Mouse (Mus musculus) brain, adult 10 weeks (tissue): Measurements from ENCODE around the gene Speer1. TPM values are rescaled to one million over a fixed set of nuclear protein-coding genes. Genes with fewer than 3 reads are reported as not detected.

Experiments used
- polyA plus RNA-seq: library from polyadenylated mRNA; stranded (reverse); fragments of 350-450 nt; fragmentation: Illumina TruSeq; extraction: RNeasy Lipid Tissue Mini Kit (QIAGEN cat#74804); gene quantifications from one replicate; pipeline ENCODE4 v1.2.3, GENCODE M21; 2015; ENCODE audit warnings: low read depth, low replicate concordance

Speer1 gene
- polyA plus RNA-seq = not detected

GRCm38 (mm10) chr5:11341216-11341615 lies at the start of gene Speer1:
Gene Speer1, plus strand, starts transcription at chr5:11341516.

Other genes starting within 250 kb of the Speer1 start
- not detected for gene Gm8879, start 213.9 kb upstream of the Speer1 start, polyA plus RNA-seq
- not detected for gene Gm5861, start 158.4 kb upstream of the Speer1 start, polyA plus RNA-seq
- gene Gm8890, start 85.5 kb upstream of the Speer1 start, polyA plus RNA-seq = not detected
- not detected for gene Gm8897, start 74.9 kb downstream of the Speer1 start, polyA plus RNA-seq
- not detected for gene Gm8906, start 161.2 kb downstream of the Speer1 start, polyA plus RNA-seq